8 mouse cellular contexts compared by ENCODE assay signal in the genomic region with DNA sequence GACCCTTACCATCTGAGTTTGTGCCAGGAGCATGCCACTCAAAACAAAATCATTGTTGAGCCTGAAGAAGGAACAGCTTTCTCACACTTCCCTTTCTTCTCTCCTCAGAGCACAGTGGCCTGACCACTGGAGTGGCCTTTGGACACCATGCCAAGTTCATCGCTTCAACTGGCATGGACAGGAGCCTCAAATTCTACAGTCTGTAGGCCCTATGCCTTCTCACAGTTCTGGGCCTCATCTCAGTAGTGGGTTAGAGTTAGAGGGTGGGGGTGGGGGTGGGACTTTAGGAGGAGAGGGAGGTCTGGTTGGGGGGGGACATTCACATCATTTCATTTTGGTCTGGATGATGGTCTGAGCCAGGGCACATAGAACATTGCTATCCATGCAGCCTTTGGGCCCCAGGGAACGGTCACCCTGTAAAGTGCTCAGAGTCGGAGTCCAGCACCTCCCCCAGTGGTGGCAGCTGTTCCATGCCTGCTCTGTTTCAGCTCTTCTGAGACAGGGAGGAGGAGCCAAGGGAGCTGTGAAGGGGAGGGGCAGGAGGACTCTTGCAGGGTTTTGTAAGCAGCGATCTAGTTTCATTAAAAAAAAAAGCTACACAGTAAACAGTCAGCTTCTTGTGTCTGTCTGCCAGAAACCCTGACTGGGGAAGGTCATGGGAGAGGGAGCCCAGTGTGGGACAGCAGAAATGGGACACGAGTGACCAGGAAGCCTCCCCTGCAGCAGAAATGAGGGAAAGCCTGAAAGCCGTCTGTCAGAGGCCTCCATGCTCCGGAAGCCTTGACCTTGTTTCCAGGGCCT. TPM values are rescaled to one million over a fixed set of nuclear protein-coding genes. Genes with fewer than 3 reads are reported as not detected.
DNase-seq lines count a peak whose midpoint lies in the region; ATAC-seq and TF ChIP-seq lines count a peak whose summit lies in the region.

No protein-coding gene starts in this region.

- no peak overlapping the region for H3K9ac ChIP-seq in limb, embryonic 11.5 days (ENCODE audit: low read length)
- no peak overlapping the region for H3K9ac ChIP-seq in embryonic facial prominence, embryonic 11.5 days (replicated peaks; ENCODE audit: low read length)
- peak overlapping the region; percentile 53 for H3K9ac ChIP-seq in heart, embryonic 14.5 days (ENCODE audit: low read length)
- no peak overlapping the region for H3K9ac ChIP-seq in liver, embryonic 14.5 days (replicated peaks)

- TF ChIP-seq CTCF in liver, embryonic 14.5 days (IDR thresholded peaks at IDR 0.05; ENCODE audit: low read depth): no peak

- WGBS in limb, embryonic 11.5 days: 55% methylated on average over 7 of the region's 7 CpGs
- 67% methylated on average over 7 of the region's 7 CpGs for WGBS in limb, embryonic 10.5 days
- 70% methylated on average over 7 of the region's 7 CpGs for WGBS in embryonic facial prominence, embryonic 11.5 days
- WGBS in heart, embryonic 14.5 days: 23% methylated on average over 7 of the region's 7 CpGs
- WGBS in liver, embryonic 14.5 days (ENCODE audit: insufficient replicate concordance): 80% methylated on average over 7 of the region's 7 CpGs

- H3K4me2 ChIP-seq in limb, embryonic 11.5 days (ENCODE audit: low read depth, severe bottlenecking): no peak overlapping the region
- H3K4me2 ChIP-seq in embryonic facial prominence, embryonic 11.5 days (ENCODE audit: low read depth, low read length): no peak overlapping the region
- peak overlapping the region; percentile 31; the same call in 1 of the 2 replicates for H3K4me2 ChIP-seq in heart, embryonic 14.5 days (ENCODE audit: low read length)
- no peak overlapping the region for H3K4me2 ChIP-seq in liver, embryonic 14.5 days (ENCODE audit: low read depth)

- no peak overlapping the region for H3K27ac ChIP-seq in limb, embryonic 11.5 days (replicated peaks; ENCODE audit: low read depth, low read length)
- no peak overlapping the region for H3K27ac ChIP-seq in limb, embryonic 10.5 days
- no peak overlapping the region for H3K27ac ChIP-seq in embryonic facial prominence, embryonic 11.5 days (replicated peaks; ENCODE audit: low read depth, low read length)
- peak overlapping the region; percentile 76 to 90 for H3K27ac ChIP-seq in heart, embryonic 14.5 days (replicated peaks in 1 of 2; ENCODE audit: control insufficient read depth in 1 of 2, insufficient read depth in 1 of 2, low read depth in 2 of 2, low read length in 2 of 2)
- H3K27ac ChIP-seq in liver, embryonic 14.5 days: no peak overlapping the region

- peaks cover 33% of the 10 kb centered on the region for H3K36me3 ChIP-seq in limb, embryonic 11.5 days (ENCODE audit: control insufficient read depth, insufficient read depth, low read length)
- peaks cover 93% of the 10 kb centered on the region for H3K36me3 ChIP-seq in limb, embryonic 10.5 days
- peaks cover 24% of the 10 kb centered on the region for H3K36me3 ChIP-seq in embryonic facial prominence, embryonic 11.5 days (replicated peaks; ENCODE audit: control insufficient read depth, insufficient read depth, low read depth, low read length)
- peaks cover 72% of the 10 kb centered on the region for H3K36me3 ChIP-seq in heart, embryonic 14.5 days (ENCODE audit: control insufficient read depth, insufficient read depth, low read length)
- H3K36me3 ChIP-seq in liver, embryonic 14.5 days (replicated peaks; ENCODE audit: control insufficient read depth, insufficient read depth, low read depth): peaks cover 41% of the 10 kb centered on the region

- TF ChIP-seq EP300 in liver, embryonic 14.5 days (IDR thresholded peaks at IDR 0.05; ENCODE audit: low read depth): no peak

- H3K9me3 ChIP-seq in limb, embryonic 11.5 days (ENCODE audit: control insufficient read depth, low read length): no peaks in the 10 kb centered on the region
- H3K9me3 ChIP-seq in limb, embryonic 10.5 days (replicated peaks): no peaks in the 10 kb centered on the region
- H3K9me3 ChIP-seq in embryonic facial prominence, embryonic 11.5 days (replicated peaks; ENCODE audit: control insufficient read depth, low read length): no peaks in the 10 kb centered on the region
- H3K9me3 ChIP-seq in heart, embryonic 14.5 days (ENCODE audit: control insufficient read depth, low read length): no peaks in the 10 kb centered on the region
- H3K9me3 ChIP-seq in liver, embryonic 14.5 days (ENCODE audit: control insufficient read depth, low read length): no peaks in the 10 kb centered on the region

- H3K4me3 ChIP-seq in limb, embryonic 11.5 days (ENCODE audit: low read depth, low read length): no peak overlapping the region
- H3K4me3 ChIP-seq in limb, embryonic 10.5 days: no peak overlapping the region
- H3K4me3 ChIP-seq in embryonic facial prominence, embryonic 11.5 days (ENCODE audit: low read depth, low read length): no peak overlapping the region
- no peak overlapping the region for H3K4me3 ChIP-seq in heart, embryonic 14.5 days (ENCODE audit: control insufficient read depth in 1 of 2, insufficient read depth in 1 of 2, low read depth in 1 of 2, low read length in 2 of 2)
- no peak overlapping the region for H3K4me3 ChIP-seq in liver, embryonic 14.5 days (ENCODE audit: insufficient read depth in 1 of 2, low read depth in 2 of 2, low read length in 2 of 2)

- DNase-seq in limb, embryonic 11.5 days (ENCODE audit: low spot score): peak; percentile 28
- DNase-seq in limb, embryonic 10.5 days (ENCODE audit: low spot score): no peak
- DNase-seq in embryonic facial prominence, embryonic 11.5 days (ENCODE audit: low spot score): peak; percentile 29
- peak; percentile 74 to 88 for DNase-seq in kidney, postnatal 25 days
- no peak for DNase-seq in liver, embryonic 14.5 days (ENCODE audit: low read depth in 3 of 3, low spot score in 3 of 3)
- DNase-seq in right cerebral cortex, postnatal 14 days: peak; percentile 31

- ATAC-seq in limb, embryonic 11.5 days (ENCODE audit: insufficient number of reproducible peaks, low FRiP score, low TSS enrichment, low read depth): 0 out of 2 replicates have a peak, but pooled peaks have one; percentile 52
- ATAC-seq in embryonic facial prominence, embryonic 11.5 days (replicated peaks; ENCODE audit: insufficient number of reproducible peaks, low FRiP score, low TSS enrichment, low read depth): no peak
- peak; percentile 62 for ATAC-seq in heart, embryonic 14.5 days (ENCODE audit: insufficient number of reproducible peaks, insufficient read depth, low FRiP score, low read depth)
- peak; percentile 30; the same call in 1 of the 2 replicates for ATAC-seq in liver, embryonic 14.5 days (ENCODE audit: insufficient read depth)
- ATAC-seq in inflammation-experienced regulatory T-cells, adult 6 months: no peak

- no peaks in the 10 kb centered on the region for H3K4me1 ChIP-seq in limb, embryonic 11.5 days (ENCODE audit: control insufficient read depth, insufficient read depth, low read length)
- H3K4me1 ChIP-seq in limb, embryonic 10.5 days: 0 out of 2 replicates have a peak, but pooled peaks cover 5% of the 10 kb centered on the region
- H3K4me1 ChIP-seq in embryonic facial prominence, embryonic 11.5 days (ENCODE audit: control insufficient read depth, insufficient read depth, low read length): no peaks in the 10 kb centered on the region
- H3K4me1 ChIP-seq in heart, embryonic 14.5 days (ENCODE audit: control insufficient read depth in 2 of 2, insufficient read depth in 2 of 2, low read length in 2 of 2): peaks cover 25 to 51% of the 10 kb centered on the region in 2 experiments
- 0 out of 4 replicates have a peak, but pooled peaks cover 0 to 7% of the 10 kb centered on the region in 2 experiments for H3K4me1 ChIP-seq in liver, embryonic 14.5 days (replicated peaks; ENCODE audit: control insufficient read depth in 2 of 2, insufficient read depth in 2 of 2, low read length in 1 of 2)

- H3K27me3 ChIP-seq in limb, embryonic 11.5 days (ENCODE audit: control insufficient read depth, insufficient read depth, low read length): no peaks in the 10 kb centered on the region
- no peaks in the 10 kb centered on the region for H3K27me3 ChIP-seq in limb, embryonic 10.5 days (ENCODE audit: low read depth, poor library complexity, severe bottlenecking)
- H3K27me3 ChIP-seq in embryonic facial prominence, embryonic 11.5 days (ENCODE audit: control insufficient read depth, insufficient read depth, low read length): no peaks in the 10 kb centered on the region
- no peaks in the 10 kb centered on the region for H3K27me3 ChIP-seq in heart, embryonic 14.5 days (ENCODE audit: control insufficient read depth, insufficient read depth, low read length)
- no peaks in the 10 kb centered on the region for H3K27me3 ChIP-seq in liver, embryonic 14.5 days (ENCODE audit: control insufficient read depth, insufficient read depth, low read length)

RNA-seq across cellular contexts. Expression of a gene that starts 10.1 kb away (rescaled TPM):
- polyA plus RNA-seq in limb, embryonic 11.5 days (2014; fragmentation: Nextera tagmentation; extraction: Ambion mirVana): 55.3 and 59.0 TPM in 2 replicates
- polyA plus RNA-seq in limb, embryonic 10.5 days (2016; fragmentation: Nextera tagmentation; extraction: Ambion mirVana): 47.2 and 51.5 TPM in 2 replicates
- polyA plus RNA-seq in embryonic facial prominence, embryonic 11.5 days (2014; fragmentation: Nextera tagmentation; extraction: Ambion mirVana): 46.7 and 48.4 TPM in 2 replicates
- 32.0 and 35.3 TPM in 2 replicates for polyA plus RNA-seq in heart, embryonic 14.5 days (2014; fragmentation: Nextera tagmentation; extraction: Ambion mirVana)
- polyA plus RNA-seq in liver, embryonic 14.5 days (2012; rRNA removed): 108 and 117 TPM in 2 replicates
- polyA plus RNA-seq in liver, embryonic 14.5 days (2014; fragmentation: Nextera tagmentation; extraction: Ambion mirVana): 15.7 and 19.1 TPM in 2 replicates
- polyA plus RNA-seq in inflammation-experienced regulatory T-cells, adult 6 months (2017; shearing (Covaris generic)): 10 to 100 TPM in 2 of 3 experiments, 1 to 10 TPM in 1; 6.2 to 26.0 (median 20.2) TPM

RNA-seq across cellular contexts. Expression of a gene that starts 15.3 kb away (rescaled TPM):
- polyA plus RNA-seq in limb, embryonic 11.5 days (2014; fragmentation: Nextera tagmentation; extraction: Ambion mirVana): not detected in 2 replicates
- polyA plus RNA-seq in limb, embryonic 10.5 days (2016; fragmentation: Nextera tagmentation; extraction: Ambion mirVana): not detected in 2 replicates
- polyA plus RNA-seq in embryonic facial prominence, embryonic 11.5 days (2014; fragmentation: Nextera tagmentation; extraction: Ambion mirVana): not detected in 2 replicates
- polyA plus RNA-seq in heart, embryonic 14.5 days (2014; fragmentation: Nextera tagmentation; extraction: Ambion mirVana): not detected in 2 replicates
- polyA plus RNA-seq in liver, embryonic 14.5 days (2012; rRNA removed): not detected in 2 replicates
- not detected in 2 replicates for polyA plus RNA-seq in liver, embryonic 14.5 days (2014; fragmentation: Nextera tagmentation; extraction: Ambion mirVana)
- not detected for polyA plus RNA-seq in inflammation-experienced regulatory T-cells, adult 6 months (2017; shearing (Covaris generic))

RNA-seq across cellular contexts. Expression of a gene that starts 23.3 kb away (rescaled TPM):
- polyA plus RNA-seq in limb, embryonic 11.5 days (2014; fragmentation: Nextera tagmentation; extraction: Ambion mirVana): 69.6 and 71.1 TPM in 2 replicates
- 71.7 and 72.3 TPM in 2 replicates for polyA plus RNA-seq in limb, embryonic 10.5 days (2016; fragmentation: Nextera tagmentation; extraction: Ambion mirVana)
- 64.9 and 67.5 TPM in 2 replicates for polyA plus RNA-seq in embryonic facial prominence, embryonic 11.5 days (2014; fragmentation: Nextera tagmentation; extraction: Ambion mirVana)
- 92.4 and 94.5 TPM in 2 replicates for polyA plus RNA-seq in heart, embryonic 14.5 days (2014; fragmentation: Nextera tagmentation; extraction: Ambion mirVana)
- 10.9 and 11.1 TPM in 2 replicates for polyA plus RNA-seq in liver, embryonic 14.5 days (2012; rRNA removed)
- polyA plus RNA-seq in liver, embryonic 14.5 days (2014; fragmentation: Nextera tagmentation; extraction: Ambion mirVana): 16.1 and 16.5 TPM in 2 replicates
- polyA plus RNA-seq in inflammation-experienced regulatory T-cells, adult 6 months (2017; shearing (Covaris generic)): 10 to 100 TPM; 55.3 to 75.6 (median 64.7) TPM

RNA-seq across cellular contexts. Expression of a gene that starts 31.8 kb away (rescaled TPM):
- not detected in 2 replicates for polyA plus RNA-seq in limb, embryonic 11.5 days (2014; fragmentation: Nextera tagmentation; extraction: Ambion mirVana)
- polyA plus RNA-seq in limb, embryonic 10.5 days (2016; fragmentation: Nextera tagmentation; extraction: Ambion mirVana): 0.08 TPM in 2 replicates
- polyA plus RNA-seq in embryonic facial prominence, embryonic 11.5 days (2014; fragmentation: Nextera tagmentation; extraction: Ambion mirVana): not detected in 2 replicates
- 0.07 and 0.22 TPM in 2 replicates for polyA plus RNA-seq in heart, embryonic 14.5 days (2014; fragmentation: Nextera tagmentation; extraction: Ambion mirVana)
- 0.02 and 0.04 TPM in 2 replicates for polyA plus RNA-seq in liver, embryonic 14.5 days (2012; rRNA removed)
- polyA plus RNA-seq in liver, embryonic 14.5 days (2014; fragmentation: Nextera tagmentation; extraction: Ambion mirVana): 0.05 and 0.09 TPM in 2 replicates
- polyA plus RNA-seq in inflammation-experienced regulatory T-cells, adult 6 months (2017; shearing (Covaris generic)): under 1 TPM in 1 of 3 experiments, not detected in 2; 0.22 TPM

RNA-seq across cellular contexts. Expression of a gene that starts 35.4 kb away (rescaled TPM):
- polyA plus RNA-seq in limb, embryonic 11.5 days (2014; fragmentation: Nextera tagmentation; extraction: Ambion mirVana): 87.0 and 89.0 TPM in 2 replicates
- 151 and 160 TPM in 2 replicates for polyA plus RNA-seq in limb, embryonic 10.5 days (2016; fragmentation: Nextera tagmentation; extraction: Ambion mirVana)
- polyA plus RNA-seq in embryonic facial prominence, embryonic 11.5 days (2014; fragmentation: Nextera tagmentation; extraction: Ambion mirVana): 51.5 and 60.8 TPM in 2 replicates
- 31.6 and 37.0 TPM in 2 replicates for polyA plus RNA-seq in heart, embryonic 14.5 days (2014; fragmentation: Nextera tagmentation; extraction: Ambion mirVana)
- 2.5 and 2.8 TPM in 2 replicates for polyA plus RNA-seq in liver, embryonic 14.5 days (2012; rRNA removed)
- 1.6 and 2.2 TPM in 2 replicates for polyA plus RNA-seq in liver, embryonic 14.5 days (2014; fragmentation: Nextera tagmentation; extraction: Ambion mirVana)
- polyA plus RNA-seq in inflammation-experienced regulatory T-cells, adult 6 months (2017; shearing (Covaris generic)): 1 to 10 TPM in 1 of 3 experiments, under 1 TPM in 1, not detected in 1; 0.86 to 1.0 TPM

Comparison
In these comparisons a context has a peak if more than half of its experiments do, and no peak if none do; other contexts are left out.
1. DNase-seq: peak in limb, embryonic 11.5 days (single experiment), embryonic facial prominence, embryonic 11.5 days (single experiment), kidney, postnatal 25 days (2 of 2) and right cerebral cortex, postnatal 14 days (single experiment); none in limb, embryonic 10.5 days (single experiment) and liver, embryonic 14.5 days (0 of 3).
2. ATAC-seq: peak in limb, embryonic 11.5 days (single experiment), heart, embryonic 14.5 days (single experiment) and liver, embryonic 14.5 days (single experiment); none in embryonic facial prominence, embryonic 11.5 days (single experiment) and inflammation-experienced regulatory T-cells, adult 6 months (single experiment).
3. H3K27ac ChIP-seq: peak in heart, embryonic 14.5 days (2 of 2); none in limb, embryonic 11.5 days (single experiment), limb, embryonic 10.5 days (single experiment), embryonic facial prominence, embryonic 11.5 days (single experiment) and liver, embryonic 14.5 days (single experiment).